Mouse (Mus musculus) ES-E14 (cell line): ENCODE results near the gene Tmpo.

Experiments
- CHD2 ChIP-seq: IDR thresholded peaks from 2 replicates; pipeline ENCODE4 v1.6.1; 2014; ENCODE audit warnings: mild to moderate bottlenecking, low read depth, low read length, inconsistent platforms
- MAFK ChIP-seq: IDR thresholded peaks from 2 replicates; pipeline ENCODE4 v1.6.1; 2014; ENCODE audit warnings: mild to moderate bottlenecking, low read depth, low read length, inconsistent platforms; ENCODE audit not compliant: insufficient read depth
- ZC3H11A ChIP-seq: IDR thresholded peaks from 2 replicates; pipeline ENCODE4 v1.6.1; 2012; ENCODE audit warnings: low read depth, mild to moderate bottlenecking, inconsistent platforms, low read length, borderline replicate concordance

GRCm38 (mm10) chr10:91208899-91209667 lies 28.0 kb upstream of the Tmpo start:
- TF ChIP-seq CHD2 (no peak), ZC3H11A (no peak), MAFK (no peak)
